Mouse (Mus musculus): ENCODE results near the gene Bcl2l14. TPM values are rescaled to one million over a fixed set of nuclear protein-coding genes. Genes with fewer than 3 reads are reported as not detected.

Bcl2l14 gene
- total RNA-seq, 2 experiments from 2014 or later, result not detected

GRCm38 (mm10) chr6:134443198-134443904 lies 47.2 kb downstream of the Bcl2l14 start:
- no peak for DNase-seq

DNA sequence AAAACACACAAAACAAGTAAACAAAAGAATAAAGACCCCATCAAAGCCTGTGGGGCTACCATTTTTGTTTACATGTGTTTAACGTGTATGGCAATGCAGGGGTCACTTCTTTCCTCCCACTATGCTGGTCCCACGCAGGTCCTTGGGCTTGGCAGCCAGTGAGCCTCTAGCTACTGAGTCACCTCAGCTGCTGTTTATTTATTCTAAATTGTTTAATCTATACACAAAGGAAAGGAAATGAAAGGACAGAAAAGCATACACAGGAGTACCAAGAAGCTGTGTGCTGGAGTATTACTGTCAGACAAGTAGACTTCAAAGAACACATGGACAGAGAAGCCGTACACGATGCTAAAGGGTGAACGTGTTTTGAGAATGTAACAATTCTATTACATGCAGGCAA lies 47.8 kb downstream of the Bcl2l14 start:
- no peak for DNase-seq

DNA sequence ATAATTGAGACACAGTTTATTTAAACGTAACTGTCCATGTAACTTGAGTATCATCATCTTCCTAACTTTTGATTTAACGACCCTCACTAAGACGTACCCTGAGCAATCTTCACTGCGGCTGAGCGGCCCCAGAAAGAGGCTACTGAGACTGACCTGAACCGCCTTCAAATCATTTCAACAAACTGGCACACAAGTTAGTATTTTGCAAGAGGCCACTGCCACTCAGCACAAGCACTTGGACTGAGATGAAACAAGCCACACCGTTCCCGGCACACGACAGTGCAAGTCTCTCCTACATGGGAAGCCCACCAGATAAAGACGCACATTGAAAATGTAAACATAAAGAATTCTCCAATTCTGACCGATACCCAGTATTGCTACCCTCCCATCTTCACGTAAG lies 52.3 kb downstream of the Bcl2l14 start:
- peak in 1 of 2 experiments; percentile 22 for DNase-seq

DNA sequence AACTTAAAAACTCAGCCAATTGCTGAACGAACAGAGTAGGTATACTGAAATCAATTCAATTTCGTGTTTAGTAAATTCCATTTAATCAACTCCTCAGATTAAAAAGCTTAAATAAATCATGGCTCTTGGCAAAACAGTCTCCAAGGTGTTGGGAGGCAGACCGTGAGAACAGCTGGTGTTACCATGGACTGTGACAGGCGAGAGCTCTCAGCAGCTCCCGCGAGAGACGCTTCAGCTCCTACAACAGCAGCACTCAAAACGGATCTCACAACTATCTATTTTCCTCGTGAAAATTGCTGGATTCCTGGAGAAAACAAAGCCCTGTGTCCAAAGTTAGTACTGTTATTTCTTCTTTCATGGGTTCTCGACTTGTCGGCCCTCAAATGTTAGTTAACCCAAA lies 53.8 kb downstream of the Bcl2l14 start:
- no peak for DNase-seq

GRCm38 (mm10) chr6:134450661-134451119 lies 54.6 kb downstream of the Bcl2l14 start:
- peak; percentile 80 to 84 for DNase-seq

GRCm38 (mm10) chr6:134454093-134454492 lies 58.0 kb downstream of the Bcl2l14 start:
- peak in 1 of 2 experiments; percentile 28 for DNase-seq

DNA sequence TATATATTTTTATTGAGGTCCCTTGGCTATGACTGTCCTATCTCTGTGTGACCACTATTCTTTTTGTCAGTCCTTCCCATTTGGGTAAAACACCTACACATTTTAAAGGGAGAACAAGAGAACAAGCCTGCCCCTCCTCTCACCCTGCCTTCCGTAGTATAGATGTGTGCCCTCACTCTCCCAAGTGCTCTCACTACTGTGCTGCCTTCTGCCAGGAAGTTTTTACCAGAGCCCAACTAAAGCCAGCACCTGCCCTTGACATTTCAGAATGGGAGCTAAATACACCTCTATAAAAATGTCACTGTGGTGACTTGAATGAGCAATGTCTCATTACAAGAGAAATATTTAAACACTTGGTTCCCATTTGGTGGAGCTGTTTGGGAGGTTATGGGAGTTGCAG lies 62.3 kb downstream of the Bcl2l14 start:
- DNase-seq, result peak; percentile 52 to 55

GRCm38 (mm10) chr6:134461175-134461574 lies 65.1 kb downstream of the Bcl2l14 start:
- peak in 1 of 2 experiments; percentile 26 for DNase-seq

DNA sequence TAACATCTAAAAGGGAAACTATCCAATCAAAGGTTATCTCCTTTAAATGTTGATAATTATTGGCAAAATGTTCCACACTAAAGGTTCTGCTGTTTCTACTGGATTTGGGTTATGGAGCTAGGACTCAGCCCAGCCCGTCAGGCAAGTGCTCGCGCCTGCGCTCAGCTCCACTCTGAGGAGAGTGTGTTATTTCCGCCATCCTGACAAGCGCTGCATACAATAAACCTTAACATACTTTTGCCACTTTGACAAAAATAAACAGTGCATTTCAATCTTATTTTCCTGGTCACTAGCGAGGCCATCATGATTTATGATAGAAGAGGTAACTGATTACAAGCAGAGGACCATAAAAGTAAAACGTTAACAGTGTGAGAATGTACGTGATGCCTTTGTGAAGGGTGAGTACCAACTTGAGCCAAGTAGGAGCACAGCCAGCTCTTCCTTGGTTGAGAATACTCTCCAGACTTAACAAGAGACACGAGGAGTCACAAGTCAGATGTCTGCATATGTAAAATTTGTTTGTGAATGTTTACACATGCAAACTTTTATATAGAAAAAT lies 70.6 kb downstream of the Bcl2l14 start:
- DNase-seq, result no peak

- no peak for DNase-seq
These were observed 73.2 kb downstream of the Bcl2l14 start for GRCm38 (mm10) chr6:134469297-134469696.

DNA sequence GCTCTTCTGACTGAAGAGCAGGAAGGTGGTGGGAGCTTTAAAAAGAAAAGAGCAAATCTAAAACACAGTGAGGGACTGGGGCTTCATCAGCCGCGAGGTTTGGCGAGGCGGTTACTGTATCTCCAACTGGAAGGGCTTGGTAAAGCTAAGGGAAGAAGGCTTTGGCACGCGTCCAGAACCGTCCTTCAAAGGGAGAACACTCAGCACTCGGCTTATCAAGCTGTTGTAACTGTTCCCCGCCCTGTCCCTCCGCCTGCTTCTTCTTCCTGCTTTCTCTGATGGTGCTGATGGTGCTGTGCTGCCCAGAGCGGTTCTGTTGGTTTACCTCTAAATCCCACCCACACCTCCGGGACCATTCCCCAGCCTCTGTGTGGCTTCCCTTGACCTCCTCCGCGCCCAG lies 74.7 kb downstream of the Bcl2l14 start:
- DNase-seq, result peak; percentile 89 to 90

- DNase-seq, result peak; percentile 85 to 88
These were observed 77.0 kb downstream of the Bcl2l14 start for GRCm38 (mm10) chr6:134473143-134473561.

DNA sequence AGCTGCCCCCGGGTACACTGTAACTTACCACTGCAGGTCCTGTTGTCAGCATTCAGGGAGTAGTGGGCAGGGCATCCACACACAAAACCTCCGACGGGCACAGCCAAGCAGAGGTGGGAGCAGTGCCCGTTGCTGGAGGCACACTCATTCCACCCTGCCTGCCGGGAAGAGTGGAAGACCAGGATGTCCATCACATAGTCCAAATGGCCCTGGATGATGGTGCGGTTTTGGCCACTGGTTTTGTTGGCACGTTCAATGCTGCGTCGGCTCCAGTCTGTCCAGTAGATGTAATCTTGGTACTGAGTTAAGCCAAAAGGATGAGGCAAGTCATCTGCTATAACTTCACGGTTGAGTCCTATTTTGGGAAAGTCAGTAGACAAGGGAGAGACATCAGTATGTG lies 83.4 kb downstream of the Bcl2l14 start:
- no peak for DNase-seq

- peak; percentile 53 to 75 for DNase-seq
These were observed 90.2 kb downstream of the Bcl2l14 start for GRCm38 (mm10) chr6:134486318-134486717.

Other genes with a start within 250 kb of the Bcl2l14 start
- gene Lrp6, start 170.6 kb downstream of the Bcl2l14 start, total RNA-seq (2021), result 10 to 100 TPM; 91.4 to 97.7 TPM
- 1 to 10 TPM; 4.4 to 4.9 TPM for gene Mansc1, start 236.2 kb downstream of the Bcl2l14 start, total RNA-seq (2021)
- 10 to 100 TPM; 13.7 to 15.4 TPM for gene Borcs5, start 243.2 kb downstream of the Bcl2l14 start, total RNA-seq (2021)

All from adrenal gland, postnatal 36 days (tissue).